Mouse (Mus musculus): ENCODE results near the gene Ociad2. TPM values are rescaled to one million over a fixed set of nuclear protein-coding genes. Genes with fewer than 3 reads are reported as not detected.

The Ociad2 gene
- polyA plus RNA-seq, 1 experiment from 2014 or later = 42.4 TPM

GRCm38 (mm10) chr5:73368845-73369447 is 28.1 kb upstream of the Ociad2 start:
- H3K4me1 ChIP-seq = 0 out of 2 replicates have a peak, but pooled peaks cover 3% of the 10 kb centered on the region
- no peaks in the 10 kb centered on the region for H3K27me3 ChIP-seq
- H3K4me3 ChIP-seq = no peak overlapping the region
- H3K4me2 ChIP-seq = no peak overlapping the region
- no peaks in the 10 kb centered on the region for H3K36me3 ChIP-seq
- no peaks in the 10 kb centered on the region for H3K9me3 ChIP-seq
- no peak overlapping the region for H3K27ac ChIP-seq
- no peak overlapping the region for H3K9ac ChIP-seq
- WGBS = 77% methylated on average over 10 of the region's 10 CpGs
- ATAC-seq (ENCODE audit: borderline replicate concordance, extremely low read depth, low FRiP score, low TSS enrichment) = no peak

- H3K4me1 ChIP-seq = 0 out of 2 replicates have a peak, but pooled peaks cover 3% of the 10 kb centered on the region
- H3K36me3 ChIP-seq = no peaks in the 10 kb centered on the region
- ATAC-seq (ENCODE audit: borderline replicate concordance, extremely low read depth, low FRiP score, low TSS enrichment) = no peak
- no peaks in the 10 kb centered on the region for H3K9me3 ChIP-seq
- no peak overlapping the region for H3K4me3 ChIP-seq
- H3K4me2 ChIP-seq = no peak overlapping the region
- no peaks in the 10 kb centered on the region for H3K27me3 ChIP-seq
- 54% methylated on average over 4 of the region's 4 CpGs for WGBS
- H3K27ac ChIP-seq = no peak overlapping the region
- no peak overlapping the region for H3K9ac ChIP-seq
Measured at GRCm38 (mm10) chr5:73367906-73368305, 27.1 kb upstream of the Ociad2 start.

DNA sequence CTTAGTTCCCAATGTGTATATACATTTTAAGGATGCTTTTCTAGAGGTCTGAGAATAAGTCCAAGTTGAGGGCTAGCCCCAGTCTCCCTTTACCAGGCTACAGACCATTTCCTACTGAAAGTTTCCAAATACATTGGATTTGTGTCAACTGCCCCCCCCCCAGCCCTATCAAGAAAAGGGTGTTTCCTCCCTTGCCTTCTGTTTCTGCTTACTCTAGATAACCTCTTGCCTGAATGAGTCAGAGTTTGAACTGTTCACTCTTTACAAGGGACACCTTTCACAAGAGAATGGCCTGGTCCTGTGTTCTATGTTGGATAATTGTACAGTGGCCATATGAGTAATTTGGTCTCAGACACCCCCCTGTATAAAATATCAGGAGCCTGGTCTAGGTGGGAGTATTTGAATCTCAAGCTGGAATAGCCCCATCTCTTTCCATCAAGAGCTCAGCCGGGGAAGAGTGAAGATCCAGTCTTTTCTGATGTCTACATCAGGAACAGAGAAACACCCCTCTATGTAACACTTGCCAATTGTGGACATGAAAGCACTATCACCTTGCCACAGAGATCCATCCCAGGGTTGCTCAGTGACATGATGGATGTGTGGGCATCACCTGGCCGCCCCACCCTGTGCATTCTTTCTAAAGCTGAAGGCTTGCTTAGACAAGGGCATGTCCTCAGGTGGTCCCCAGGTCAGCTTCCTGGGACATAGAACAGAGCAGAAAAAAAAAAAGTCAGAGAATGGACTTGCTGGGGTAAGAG is 23.5 kb upstream of the Ociad2 start:
- Histone ChIP-seq H3K9me3 (no peaks in the 10 kb centered on the region), H3K27ac (no peak overlapping the region), H3K4me1 (0 out of 2 replicates have a peak, but pooled peaks cover 9% of the 10 kb centered on the region), H3K27me3 (no peaks in the 10 kb centered on the region), H3K9ac (no peak overlapping the region), H3K4me2 (no peak overlapping the region), H3K36me3 (no peaks in the 10 kb centered on the region), H3K4me3 (no peak overlapping the region)
- ATAC-seq (ENCODE audit: borderline replicate concordance, extremely low read depth, low FRiP score, low TSS enrichment) = no peak
- 84% methylated on average over 2 of the region's 2 CpGs for WGBS

DNA sequence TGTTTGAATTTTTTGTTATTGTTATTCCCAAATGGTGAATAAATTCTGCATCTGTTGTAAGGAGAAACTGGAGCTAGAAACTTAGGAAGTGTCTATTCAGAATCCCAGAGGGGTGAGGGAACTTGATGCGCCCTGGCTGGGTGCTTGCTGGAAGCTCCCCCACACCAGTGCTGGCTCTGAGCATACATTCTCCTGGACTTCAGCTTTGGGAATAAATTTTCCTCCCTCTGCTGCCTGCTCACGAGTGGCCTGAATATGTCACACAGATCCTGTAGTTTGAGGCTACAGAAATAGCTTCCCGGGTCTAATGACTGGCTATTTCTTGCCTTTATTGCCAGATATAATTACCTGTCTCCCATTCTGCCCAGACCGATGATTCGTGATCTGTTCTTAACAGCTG is 22.0 kb upstream of the Ociad2 start:
- H3K4me3 ChIP-seq = no peak overlapping the region
- 0 out of 2 replicates have a peak, but pooled peaks cover 9% of the 10 kb centered on the region for H3K4me1 ChIP-seq
- no peaks in the 10 kb centered on the region for H3K36me3 ChIP-seq
- no peaks in the 10 kb centered on the region; the same call in 1 of the 2 replicates for H3K27me3 ChIP-seq
- no peaks in the 10 kb centered on the region for H3K9me3 ChIP-seq
- H3K27ac ChIP-seq = no peak overlapping the region
- H3K4me2 ChIP-seq = no peak overlapping the region
- 86% methylated on average over 5 of the region's 5 CpGs for WGBS
- no peak overlapping the region for H3K9ac ChIP-seq
- no peak for ATAC-seq (ENCODE audit: borderline replicate concordance, extremely low read depth, low FRiP score, low TSS enrichment)

- H3K27me3 ChIP-seq = no peaks in the 10 kb centered on the region; the same call in 1 of the 2 replicates
- H3K9ac ChIP-seq = no peak overlapping the region
- no peak overlapping the region for H3K4me3 ChIP-seq
- no peak for ATAC-seq (ENCODE audit: borderline replicate concordance, extremely low read depth, low FRiP score, low TSS enrichment)
- no peak overlapping the region for H3K27ac ChIP-seq
- no peaks in the 10 kb centered on the region for H3K9me3 ChIP-seq
- H3K4me1 ChIP-seq = 0 out of 2 replicates have a peak, but pooled peaks cover 6% of the 10 kb centered on the region
- H3K4me2 ChIP-seq = no peak overlapping the region
- WGBS = 86% methylated on average over 7 of the region's 7 CpGs
- no peaks in the 10 kb centered on the region for H3K36me3 ChIP-seq
Measured at GRCm38 (mm10) chr5:73362338-73362737, 21.5 kb upstream of the Ociad2 start.

DNA sequence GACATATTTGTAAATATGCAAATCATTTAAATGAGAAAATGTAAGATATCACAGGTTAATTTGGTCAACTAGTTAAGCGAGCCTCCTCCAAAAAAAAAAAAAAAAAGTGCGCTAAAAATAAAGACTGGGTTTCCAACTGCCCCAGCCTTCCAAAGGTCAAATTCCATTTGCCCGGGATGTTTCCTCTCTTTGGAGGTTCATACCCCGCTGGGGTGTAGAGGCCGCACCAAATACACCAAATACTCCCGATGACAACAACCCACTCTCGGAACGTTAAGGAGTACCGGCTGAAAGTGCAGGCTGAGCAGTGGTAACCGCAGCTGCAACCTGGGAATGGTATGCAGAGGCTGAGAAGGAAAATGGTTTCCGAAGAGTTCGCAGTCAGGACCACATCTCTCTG is 19.4 kb upstream of the Ociad2 start:
- 0 out of 2 replicates have a peak, but pooled peaks cover 6% of the 10 kb centered on the region for H3K4me1 ChIP-seq

DNA sequence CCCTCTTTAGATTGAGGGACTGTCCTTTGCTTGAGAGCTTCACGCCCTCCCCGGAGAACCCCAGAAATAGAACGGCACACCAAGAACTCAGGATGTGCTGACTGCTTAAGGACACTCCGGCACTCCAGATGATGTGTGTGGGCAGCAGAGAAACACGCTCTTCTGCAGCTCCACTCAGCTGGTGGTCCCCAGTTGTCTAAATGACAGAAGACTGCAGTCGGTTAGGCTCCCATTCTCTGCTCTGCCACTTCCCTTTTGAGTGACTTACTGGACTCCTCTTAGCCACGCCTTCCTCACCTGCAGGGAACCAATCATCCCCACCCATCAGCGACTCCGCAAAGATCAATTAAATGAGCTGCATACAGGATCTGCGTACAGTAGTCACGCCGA is 18.9 kb upstream of the Ociad2 start:
- Histone ChIP-seq H3K4me3 (no peak overlapping the region), H3K36me3 (no peaks in the 10 kb centered on the region), H3K9ac (no peak overlapping the region), H3K4me2 (peak overlapping the region; percentile 19), H3K9me3 (no peaks in the 10 kb centered on the region), H3K27me3 (no peaks in the 10 kb centered on the region; the same call in 1 of the 2 replicates), H3K27ac (no peak overlapping the region), H3K4me1 (0 out of 2 replicates have a peak, but pooled peaks cover 6% of the 10 kb centered on the region)
- ATAC-seq (ENCODE audit: borderline replicate concordance, extremely low read depth, low FRiP score, low TSS enrichment) = no peak
- 30% methylated on average over 12 of the region's 12 CpGs for WGBS

More for the DNA sequence above, 19.4 kb upstream of the Ociad2 start:
- no peaks in the 10 kb centered on the region for H3K36me3 ChIP-seq
- no peaks in the 10 kb centered on the region for H3K9me3 ChIP-seq
- H3K27ac ChIP-seq = no peak overlapping the region
- no peak overlapping the region for H3K4me3 ChIP-seq
- 20% methylated on average over 12 of the region's 12 CpGs for WGBS
- H3K4me2 ChIP-seq = peak overlapping the region; percentile 19
- no peak overlapping the region for H3K9ac ChIP-seq
- H3K27me3 ChIP-seq = no peaks in the 10 kb centered on the region; the same call in 1 of the 2 replicates
- no peak for ATAC-seq (ENCODE audit: borderline replicate concordance, extremely low read depth, low FRiP score, low TSS enrichment)

GRCm38 (mm10) chr5:73359134-73359751 is 18.4 kb upstream of the Ociad2 start:
- no peak for ATAC-seq (ENCODE audit: borderline replicate concordance, extremely low read depth, low FRiP score, low TSS enrichment)

GRCm38 (mm10) chr5:73355393-73355792 is 14.6 kb upstream of the Ociad2 start:
- Histone ChIP-seq H3K4me2 (no peak overlapping the region), H3K9me3 (no peaks in the 10 kb centered on the region), H3K9ac (no peak overlapping the region), H3K4me3 (no peak overlapping the region), H3K27ac (no peak overlapping the region), H3K36me3 (no peaks in the 10 kb centered on the region), H3K4me1 (0 out of 2 replicates have a peak, but pooled peaks cover 6% of the 10 kb centered on the region), H3K27me3 (no peaks in the 10 kb centered on the region; the same call in 1 of the 2 replicates)
- 64% methylated on average over 5 of the region's 5 CpGs for WGBS
- no peak for ATAC-seq (ENCODE audit: borderline replicate concordance, extremely low read depth, low FRiP score, low TSS enrichment)

More at GRCm38 (mm10) chr5:73359134-73359751, 18.4 kb upstream of the Ociad2 start:
- Histone ChIP-seq H3K4me1 (0 out of 2 replicates have a peak, but pooled peaks cover 6% of the 10 kb centered on the region), H3K4me2 (no peak overlapping the region), H3K9me3 (no peaks in the 10 kb centered on the region), H3K27me3 (no peaks in the 10 kb centered on the region; the same call in 1 of the 2 replicates), H3K9ac (no peak overlapping the region), H3K36me3 (no peaks in the 10 kb centered on the region), H3K4me3 (no peak overlapping the region), H3K27ac (no peak overlapping the region)
- WGBS = 70% methylated on average over 6 of the region's 6 CpGs

- Histone ChIP-seq H3K9ac (no peak overlapping the region), H3K4me1 (no peaks in the 10 kb centered on the region), H3K4me2 (no peak overlapping the region), H3K27ac (no peak overlapping the region), H3K9me3 (no peaks in the 10 kb centered on the region), H3K36me3 (no peaks in the 10 kb centered on the region), H3K4me3 (no peak overlapping the region), H3K27me3 (no peaks in the 10 kb centered on the region; the same call in 1 of the 2 replicates)
- no peak for ATAC-seq (ENCODE audit: borderline replicate concordance, extremely low read depth, low FRiP score, low TSS enrichment)
- WGBS = 36% methylated on average over 3 of the region's 3 CpGs
Measured at GRCm38 (mm10) chr5:73353978-73354377, 13.2 kb upstream of the Ociad2 start.

DNA sequence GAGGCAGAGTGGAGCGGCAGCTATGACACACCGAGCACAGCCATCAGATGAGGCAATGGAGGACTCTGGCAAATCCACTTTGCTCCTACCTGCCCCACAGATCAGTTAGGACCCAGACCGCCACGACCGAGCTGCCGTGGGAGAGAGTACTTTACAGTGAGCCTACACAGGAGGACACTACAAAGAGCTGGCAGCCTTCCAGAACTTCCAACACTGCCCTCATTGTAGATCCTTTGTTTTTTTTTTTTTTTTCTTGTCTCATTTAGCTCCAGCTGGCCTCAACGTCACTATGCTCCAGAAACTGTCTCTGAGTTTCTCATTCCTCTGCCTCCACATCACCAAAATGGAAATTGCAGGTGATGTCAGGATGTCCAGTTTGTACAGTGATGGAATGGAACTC is 12.7 kb upstream of the Ociad2 start:
- WGBS = 38% methylated on average over 7 of the region's 7 CpGs
- no peak overlapping the region for H3K4me2 ChIP-seq
- no peak overlapping the region for H3K4me3 ChIP-seq
- H3K9me3 ChIP-seq = no peaks in the 10 kb centered on the region
- no peak for ATAC-seq (ENCODE audit: borderline replicate concordance, extremely low read depth, low FRiP score, low TSS enrichment)
- H3K27me3 ChIP-seq = no peaks in the 10 kb centered on the region
- no peaks in the 10 kb centered on the region for H3K4me1 ChIP-seq
- no peak overlapping the region for H3K27ac ChIP-seq
- H3K9ac ChIP-seq = no peak overlapping the region
- no peaks in the 10 kb centered on the region for H3K36me3 ChIP-seq

- H3K27me3 ChIP-seq = no peaks in the 10 kb centered on the region
- WGBS = 88% methylated on average over 1 of the region's 1 CpGs
Measured at GRCm38 (mm10) chr5:73351796-73352195, 11.0 kb upstream of the Ociad2 start.

More at GRCm38 (mm10) chr5:73351796-73352195, 11.0 kb upstream of the Ociad2 start:
- H3K36me3 ChIP-seq = no peaks in the 10 kb centered on the region
- no peak overlapping the region for H3K4me3 ChIP-seq
- no peaks in the 10 kb centered on the region for H3K4me1 ChIP-seq
- ATAC-seq (ENCODE audit: borderline replicate concordance, extremely low read depth, low FRiP score, low TSS enrichment) = no peak
- H3K9me3 ChIP-seq = no peaks in the 10 kb centered on the region
- no peak overlapping the region for H3K4me2 ChIP-seq
- no peak overlapping the region for H3K9ac ChIP-seq
- no peak overlapping the region for H3K27ac ChIP-seq
